Mouse (Mus musculus) G1E (cell line): ENCODE results near the gene Ganab.

Source experiments
- CTCF ChIP-seq: IDR thresholded peaks from 2 replicates; pipeline ENCODE4 v1.5.1; 2012; ENCODE audit warnings: low read depth, low read length, inconsistent platforms, mixed read lengths
- GATA1 ChIP-seq: IDR thresholded peaks from 2 replicates; pipeline ENCODE4 v1.6.1; 2012; ENCODE audit warnings: borderline replicate concordance, low read length, inconsistent platforms, mixed read lengths
- GATA2 ChIP-seq: IDR thresholded peaks from 2 replicates; pipeline ENCODE4 v1.6.1; 2012; ENCODE audit warnings: low read depth, low read length, inconsistent platforms, borderline replicate concordance
- TAL1 ChIP-seq: conservative IDR thresholded peaks from 2 replicates; pipeline ENCODE4 v1.6.1; 2012; ENCODE audit warnings: low read depth, low read length, inconsistent platforms, mixed read lengths

- no peak for TF ChIP-seq GATA1
- TF ChIP-seq CTCF, result no peak
- no peak for TF ChIP-seq GATA2
- TF ChIP-seq TAL1, result no peak
Measured at GRCm38 (mm10) chr19:8914212-8914611, 16.3 kb downstream of the Ganab start.
